Mouse (Mus musculus) liver, embryonic 12.5 days (tissue): ENCODE results near the gene Golph3. TPM values are rescaled to one million over a fixed set of nuclear protein-coding genes. Genes with fewer than 3 reads are reported as not detected.

ENCODE experiments used
- ATAC-seq: fragments of 200-750 bp; cut with Nextera tagmentation; 2 replicates; pipeline ENCODE4 v1.8.0; 2017; ENCODE audit warnings: moderate number of reproducible peaks, mild to moderate bottlenecking, moderate library complexity
- H3K27ac ChIP-seq: fragments of 300-500 bp; sonication (generic); 2 replicates; pipeline ENCODE4 v1.5.1; 2016; ENCODE audit warnings: mild to moderate bottlenecking
- H3K27me3 ChIP-seq: fragments of 300-500 bp; sonication (generic); replicated peaks from 2 replicates; pipeline ENCODE4 v1.6.1; 2016; ENCODE audit warnings: mild to moderate bottlenecking, moderate library complexity
- H3K36me3 ChIP-seq: fragments of 300-500 bp; sonication (generic); 2 replicates; pipeline ENCODE4 v1.6.1; 2016; ENCODE audit warnings: mild to moderate bottlenecking, moderate library complexity
- H3K4me1 ChIP-seq: fragments of 300-500 bp; sonication (generic); 2 replicates; pipeline ENCODE4 v1.6.1; 2016
- H3K4me2 ChIP-seq: fragments of 300-500 bp; sonication (generic); 2 replicates; pipeline ENCODE4 v1.6.1; 2016; ENCODE audit warnings: mild to moderate bottlenecking, moderate library complexity
- H3K4me3 ChIP-seq: fragments of 300-500 bp; sonication (generic); 2 replicates; pipeline ENCODE4 v1.5.1; 2016; ENCODE audit warnings: mild to moderate bottlenecking, moderate library complexity
- H3K9ac ChIP-seq: fragments of 300-500 bp; sonication (generic); 2 replicates; pipeline ENCODE4 v1.6.1; 2016; ENCODE audit warnings: mild to moderate bottlenecking, moderate library complexity
- H3K9me3 ChIP-seq: fragments of 300-500 bp; sonication (generic); replicated peaks from 2 replicates; pipeline ENCODE4 v1.6.1; 2016; ENCODE audit warnings: mild to moderate bottlenecking, moderate library complexity
- whole genome bisulfite sequencing: fragments of 180-500 bp; shearing (Covaris S2); methylation state at CpG from one replicate; pipeline ENCODE4 v1.1.7; 2016; ENCODE audit not compliant: insufficient replicate concordance; 5-methylcytosine and 5-hydroxymethylcytosine counted together
- polyA plus RNA-seq: library from polyadenylated mRNA; unstranded; fragments of >200 nt; fragmentation: Nextera tagmentation; extraction: Ambion mirVana; gene quantifications from 2 replicates; pipeline ENCODE4 v1.2.1, GENCODE M21; 2016

Golph3 gene
- polyA plus RNA-seq, 1 experiment from 2014 or later, result 79.8 TPM

GRCm38 (mm10) chr15:12301771-12302170 lies 19.5 kb upstream of the Golph3 start:
- no peak for ATAC-seq
- H3K27ac ChIP-seq, result no peak overlapping the region

GRCm38 (mm10) chr15:12306188-12307071 lies 14.8 kb upstream of the Golph3 start:
- ATAC-seq, result peak; percentile 86
- Histone ChIP-seq H3K4me2 (peak overlapping the region; percentile 59), H3K27ac (peak overlapping the region; percentile 85), H3K4me1 (peaks cover 56% of the 10 kb centered on the region), H3K9me3 (no peaks in the 10 kb centered on the region), H3K36me3 (no peaks in the 10 kb centered on the region), H3K27me3 (no peaks in the 10 kb centered on the region), H3K9ac (peak overlapping the region; percentile 55), H3K4me3 (no peak overlapping the region)
- 24% methylated on average over 8 of the region's 8 CpGs for WGBS

More at GRCm38 (mm10) chr15:12301771-12302170, 19.5 kb upstream of the Golph3 start:
- Histone ChIP-seq H3K9ac (no peak overlapping the region), H3K27me3 (no peaks in the 10 kb centered on the region), H3K4me2 (no peak overlapping the region), H3K9me3 (no peaks in the 10 kb centered on the region), H3K4me3 (no peak overlapping the region), H3K4me1 (peaks cover 29% of the 10 kb centered on the region), H3K36me3 (no peaks in the 10 kb centered on the region)
- WGBS, result 42% methylated on average over 5 of the region's 6 CpGs

- ATAC-seq, result no peak
- Histone ChIP-seq H3K27me3 (no peaks in the 10 kb centered on the region), H3K4me2 (peak overlapping the region; percentile 59), H3K4me3 (no peak overlapping the region), H3K9me3 (no peaks in the 10 kb centered on the region), H3K36me3 (no peaks in the 10 kb centered on the region), H3K9ac (peak overlapping the region; percentile 34; the same call in 1 of the 2 replicates), H3K27ac (peak overlapping the region; percentile 85), H3K4me1 (peaks cover 52% of the 10 kb centered on the region)
- 61% methylated on average over 4 of the region's 4 CpGs for WGBS
These were observed 14.1 kb upstream of the Golph3 start for GRCm38 (mm10) chr15:12307114-12307513.

GRCm38 (mm10) chr15:12308539-12308938 lies 12.7 kb upstream of the Golph3 start:
- H3K4me3 ChIP-seq, result no peak overlapping the region
- no peak overlapping the region for H3K4me2 ChIP-seq
- H3K36me3 ChIP-seq, result no peaks in the 10 kb centered on the region
- H3K4me1 ChIP-seq, result peaks cover 59% of the 10 kb centered on the region
- WGBS, result 83% methylated on average over 5 of the region's 5 CpGs
- no peak overlapping the region for H3K9ac ChIP-seq
- no peak for ATAC-seq
- no peaks in the 10 kb centered on the region for H3K27me3 ChIP-seq
- no peaks in the 10 kb centered on the region for H3K9me3 ChIP-seq
- H3K27ac ChIP-seq, result no peak overlapping the region

- no peak overlapping the region for H3K4me2 ChIP-seq
- ATAC-seq, result no peak
- no peak overlapping the region for H3K4me3 ChIP-seq
- H3K9me3 ChIP-seq, result no peaks in the 10 kb centered on the region
- H3K4me1 ChIP-seq, result peaks cover 52% of the 10 kb centered on the region
- H3K36me3 ChIP-seq, result no peaks in the 10 kb centered on the region
- no peak overlapping the region for H3K27ac ChIP-seq
- 45% methylated on average over 4 of the region's 4 CpGs for WGBS
- no peaks in the 10 kb centered on the region for H3K27me3 ChIP-seq
- H3K9ac ChIP-seq, result no peak overlapping the region
These were observed 10.6 kb upstream of the Golph3 start for GRCm38 (mm10) chr15:12310676-12311075.

- ATAC-seq, result no peak
- peaks cover 45% of the 10 kb centered on the region for H3K4me1 ChIP-seq
- no peak overlapping the region for H3K9ac ChIP-seq
- no peaks in the 10 kb centered on the region for H3K36me3 ChIP-seq
- H3K4me2 ChIP-seq, result no peak overlapping the region
- H3K27me3 ChIP-seq, result no peaks in the 10 kb centered on the region
- no peaks in the 10 kb centered on the region for H3K9me3 ChIP-seq
- no peak overlapping the region for H3K4me3 ChIP-seq
- 74% methylated on average over 7 of the region's 7 CpGs for WGBS
- H3K27ac ChIP-seq, result no peak overlapping the region
These were observed 9.8 kb upstream of the Golph3 start for GRCm38 (mm10) chr15:12311465-12311864.

- Histone ChIP-seq H3K27ac (no peak overlapping the region), H3K4me2 (no peak overlapping the region), H3K27me3 (no peaks in the 10 kb centered on the region), H3K9me3 (no peaks in the 10 kb centered on the region), H3K36me3 (no peaks in the 10 kb centered on the region), H3K9ac (no peak overlapping the region), H3K4me1 (peaks cover 39% of the 10 kb centered on the region), H3K4me3 (no peak overlapping the region)
- ATAC-seq, result peak; percentile 50; the same call in 1 of the 2 replicates
- WGBS, result 17% methylated on average over 1 of the region's 1 CpGs
These were observed 8.0 kb upstream of the Golph3 start for GRCm38 (mm10) chr15:12313255-12313654.

- no peaks in the 10 kb centered on the region for H3K36me3 ChIP-seq
- no peak overlapping the region for H3K27ac ChIP-seq
These were observed 6.7 kb upstream of the Golph3 start for GRCm38 (mm10) chr15:12314584-12314983.

GRCm38 (mm10) chr15:12315996-12316395 lies 5.3 kb upstream of the Golph3 start:
- H3K9ac ChIP-seq, result no peak overlapping the region
- H3K4me3 ChIP-seq, result no peak overlapping the region
- ATAC-seq, result no peak
- no peak overlapping the region for H3K4me2 ChIP-seq
- H3K27ac ChIP-seq, result no peak overlapping the region
- peaks cover 5% of the 10 kb centered on the region for H3K27me3 ChIP-seq
- WGBS, result 57% methylated on average over 2 of the region's 2 CpGs
- H3K4me1 ChIP-seq, result peaks cover 40% of the 10 kb centered on the region
- H3K9me3 ChIP-seq, result no peaks in the 10 kb centered on the region
- no peaks in the 10 kb centered on the region for H3K36me3 ChIP-seq

More at GRCm38 (mm10) chr15:12314584-12314983, 6.7 kb upstream of the Golph3 start:
- no peak for ATAC-seq
- H3K9ac ChIP-seq, result no peak overlapping the region
- H3K4me1 ChIP-seq, result peaks cover 37% of the 10 kb centered on the region
- no peak overlapping the region for H3K4me2 ChIP-seq
- H3K9me3 ChIP-seq, result no peaks in the 10 kb centered on the region
- WGBS, result 72% methylated on average over 5 of the region's 5 CpGs
- H3K27me3 ChIP-seq, result no peaks in the 10 kb centered on the region; the same call in 1 of the 2 replicates
- no peak overlapping the region for H3K4me3 ChIP-seq

GRCm38 (mm10) chr15:12317290-12317689 lies 4.0 kb upstream of the Golph3 start:
- peaks cover 36% of the 10 kb centered on the region for H3K4me1 ChIP-seq
- 34% methylated on average over 5 of the region's 5 CpGs for WGBS
- H3K27ac ChIP-seq, result no peak overlapping the region
- no peak for ATAC-seq
- no peaks in the 10 kb centered on the region for H3K36me3 ChIP-seq
- peaks cover 5% of the 10 kb centered on the region for H3K27me3 ChIP-seq
- H3K4me2 ChIP-seq, result no peak overlapping the region
- H3K4me3 ChIP-seq, result no peak overlapping the region
- H3K9ac ChIP-seq, result no peak overlapping the region
- H3K9me3 ChIP-seq, result no peaks in the 10 kb centered on the region

- no peak overlapping the region for H3K9ac ChIP-seq
- no peak for ATAC-seq
- no peaks in the 10 kb centered on the region for H3K36me3 ChIP-seq
These were observed 2.8 kb upstream of the Golph3 start for GRCm38 (mm10) chr15:12318451-12318850.

GRCm38 (mm10) chr15:12319889-12320288 lies 1.4 kb upstream of the Golph3 start:
- Histone ChIP-seq H3K27ac (no peak overlapping the region), H3K4me2 (peak overlapping the region; percentile 77), H3K9me3 (no peaks in the 10 kb centered on the region), H3K4me1 (peaks cover 46% of the 10 kb centered on the region), H3K36me3 (peaks cover 7% of the 10 kb centered on the region), H3K9ac (0 out of 2 replicates have a peak overlapping the region, but pooled peaks have one; percentile 98), H3K4me3 (no peak overlapping the region), H3K27me3 (peaks cover 5% of the 10 kb centered on the region)
- WGBS, result 47% methylated on average over 5 of the region's 5 CpGs
- ATAC-seq, result no peak

More at GRCm38 (mm10) chr15:12318451-12318850, 2.8 kb upstream of the Golph3 start:
- 77% methylated on average over 8 of the region's 8 CpGs for WGBS
- Histone ChIP-seq H3K27me3 (peaks cover 5% of the 10 kb centered on the region), H3K4me1 (peaks cover 36% of the 10 kb centered on the region), H3K4me3 (no peak overlapping the region), H3K9me3 (no peaks in the 10 kb centered on the region), H3K27ac (no peak overlapping the region), H3K4me2 (no peak overlapping the region)
